Mouse (Mus musculus) large intestine, adult 2 months (tissue): ENCODE results near the gene Rbm5. TPM values are rescaled to one million over a fixed set of nuclear protein-coding genes. Genes with fewer than 3 reads are reported as not detected.

Experiments used
- DNase-seq: peaks from one replicate; pipeline ENCODE4 v3.0.0-alpha.2; 2012; ENCODE audit warnings: low read depth, low spot score
- WGBS: fragments of 180-500 bp; shearing (Covaris S2); methylation state at CpG from one replicate; pipeline ENCODE4 v1.1.7; 2018; 5-methylcytosine and 5-hydroxymethylcytosine counted together
- polyA plus RNA-seq: library from polyadenylated mRNA; depleted of rRNA; stranded (reverse); fragments of >200 nt; gene quantifications from 2 replicates; pipeline ENCODE4 v1.2.3, GENCODE M21; 2012

Gene Rbm5
- polyA plus RNA-seq, 1 experiment = 37.9 TPM

GRCm38 (mm10) chr9:107735356-107736184 is 35.2 kb downstream of the Rbm5 start:
- DNase-seq = no peak
- 18% methylated on average over 17 of the region's 17 CpGs for WGBS

GRCm38 (mm10) chr9:107734567-107734971 is 36.2 kb downstream of the Rbm5 start:
- WGBS = 50% methylated on average over 7 of the region's 7 CpGs
- DNase-seq = no peak

- DNase-seq = no peak
- WGBS = 82% methylated on average over 3 of the region's 3 CpGs
Measured at GRCm38 (mm10) chr9:107729709-107730108, 41.1 kb downstream of the Rbm5 start.

GRCm38 (mm10) chr9:107728919-107729670 is 41.7 kb downstream of the Rbm5 start:
- DNase-seq = no peak
- WGBS = 78% methylated on average over 6 of the region's 6 CpGs

GRCm38 (mm10) chr9:107727041-107727440 is 43.8 kb downstream of the Rbm5 start:
- no peak for DNase-seq
- WGBS = 41% methylated on average over 3 of the region's 3 CpGs

- no peak for DNase-seq
- WGBS = 95% methylated on average over 1 of the region's 1 CpGs
Measured at GRCm38 (mm10) chr9:107724796-107725195, 46.0 kb downstream of the Rbm5 start.

- 4% methylated on average over 11 of the region's 11 CpGs for WGBS
- DNase-seq = no peak
Measured at GRCm38 (mm10) chr9:107723794-107724531, 46.8 kb downstream of the Rbm5 start.

- no peak for DNase-seq
- 61% methylated on average over 6 of the region's 6 CpGs for WGBS
Measured at GRCm38 (mm10) chr9:107723292-107723691, 47.5 kb downstream of the Rbm5 start.

GRCm38 (mm10) chr9:107718781-107719540 is 51.8 kb downstream of the Rbm5 start:
- no peak for DNase-seq
- WGBS = 68% methylated on average over 10 of the region's 10 CpGs

- WGBS = 76% methylated on average over 6 of the region's 6 CpGs
- no peak for DNase-seq
Measured at GRCm38 (mm10) chr9:107716951-107717350, 53.8 kb downstream of the Rbm5 start.

GRCm38 (mm10) chr9:107715632-107716031 is 55.2 kb downstream of the Rbm5 start:
- WGBS = 94% methylated on average over 2 of the region's 2 CpGs

GRCm38 (mm10) chr9:107714221-107714952 is 56.4 kb downstream of the Rbm5 start:
- DNase-seq = no peak
- 17% methylated on average over 12 of the region's 12 CpGs for WGBS

More at GRCm38 (mm10) chr9:107715632-107716031, 55.2 kb downstream of the Rbm5 start:
- no peak for DNase-seq

GRCm38 (mm10) chr9:107709697-107710483 is 60.9 kb downstream of the Rbm5 start, which contains the start of gene Sema3f:
Gene Sema3f (minus strand): TSS chr9:107710475.
- peak; percentile 46 for DNase-seq
- 2% methylated on average over 77 of the region's 86 CpGs for WGBS

- 1% methylated on average over 55 of the region's 55 CpGs for WGBS
- DNase-seq = no peak
Measured at GRCm38 (mm10) chr9:107709096-107709696, 61.6 kb downstream of the Rbm5 start.

- no peak for DNase-seq
- 22% methylated on average over 21 of the region's 21 CpGs for WGBS
Measured at GRCm38 (mm10) chr9:107708439-107709095, 62.2 kb downstream of the Rbm5 start.

GRCm38 (mm10) chr9:107707701-107708438 is 62.9 kb downstream of the Rbm5 start:
- no peak for DNase-seq
- 8% methylated on average over 17 of the region's 17 CpGs for WGBS
